Comparison of ENCODE assay signal across 35 mouse cellular contexts in genomic region chr5:65459454-65459853, GRCm38 (mm10). TPM values are rescaled to one million over a fixed set of nuclear protein-coding genes. Genes with fewer than 3 reads are reported as not detected.
A peak's percentile ranks its signal among the peaks of the same experiment; 100 is the strongest.
DNase-seq lines count a peak whose midpoint lies in the region; ATAC-seq and TF ChIP-seq lines count a peak whose summit lies in the region.
"Had no signal": no experiment of that assay in that cellular context is flagged by ENCODE, and none has a peak within 500 bp of the region (broad histone marks: within the 10 kb centered on the region; RNA-seq: fewer than 3 reads in every experiment).

No protein-coding gene starts in this region.

- no peaks in the 10 kb centered on the region for H3K9me3 ChIP-seq in lung, embryonic 15.5 days
- no peaks in the 10 kb centered on the region for H3K9me3 ChIP-seq in heart, embryonic 15.5 days (replicated peaks)
- H3K9me3 ChIP-seq: limb, embryonic 10.5 days; limb, embryonic 15.5 days; liver, embryonic 13.5 days; neural tube, embryonic 15.5 days had no signal

- no peak for TF ChIP-seq CTCF in lung, adult 2 months (IDR thresholded peaks at IDR 0.05; ENCODE audit: insufficient read depth, low read length)

- H3K9ac ChIP-seq in lung, embryonic 15.5 days: no peak overlapping the region
- H3K9ac ChIP-seq in heart, embryonic 15.5 days: no peak overlapping the region
- H3K9ac ChIP-seq: limb, embryonic 15.5 days; liver, embryonic 13.5 days; neural tube, embryonic 15.5 days had no signal

- H3K27me3 ChIP-seq in lung, embryonic 15.5 days: no peaks in the 10 kb centered on the region
- no peaks in the 10 kb centered on the region for H3K27me3 ChIP-seq in heart, embryonic 15.5 days
- H3K27me3 ChIP-seq: limb, embryonic 15.5 days; liver, embryonic 13.5 days; neural tube, embryonic 15.5 days had no signal

- no peak overlapping the region for H3K4me3 ChIP-seq in lung, embryonic 15.5 days
- H3K4me3 ChIP-seq in lung, adult 2 months (replicated peaks; ENCODE audit: extremely low read depth, low read depth, low read length): no peak overlapping the region
- H3K4me3 ChIP-seq in heart, embryonic 15.5 days: no peak overlapping the region
- H3K4me3 ChIP-seq: limb, embryonic 10.5 days; limb, embryonic 15.5 days; liver, embryonic 13.5 days; neural tube, embryonic 15.5 days had no signal

- intact Hi-C loops in heart, postnatal 14 days (cut with DNase I): no loop called here

- H3K27ac ChIP-seq in lung, embryonic 15.5 days: peak overlapping the region; percentile 15; the same call in 1 of the 2 replicates
- H3K27ac ChIP-seq in heart, embryonic 15.5 days: peak overlapping the region; percentile 86
- H3K27ac ChIP-seq: hindbrain, postnatal 0 days; limb, embryonic 10.5 days; limb, embryonic 15.5 days; liver, embryonic 13.5 days; neural tube, embryonic 15.5 days had no signal

- no peak overlapping the region for H3K4me2 ChIP-seq in lung, embryonic 15.5 days
- H3K4me2 ChIP-seq in heart, embryonic 15.5 days: peak overlapping the region; percentile 21; the same call in 1 of the 2 replicates
- H3K4me2 ChIP-seq: limb, embryonic 15.5 days; liver, embryonic 13.5 days; neural tube, embryonic 15.5 days had no signal

- peaks cover 44% of the 10 kb centered on the region for H3K4me1 ChIP-seq in lung, embryonic 15.5 days
- H3K4me1 ChIP-seq in lung, adult 2 months (ENCODE audit: control insufficient read depth, insufficient read depth, low read length): peaks cover 8% of the 10 kb centered on the region; the same call in 1 of the 2 replicates
- H3K4me1 ChIP-seq in heart, embryonic 15.5 days (replicated peaks): peaks cover 44% of the 10 kb centered on the region
- H3K4me1 ChIP-seq: liver, embryonic 13.5 days; neural tube, embryonic 15.5 days had no signal

- DNase-seq in heart, adult 8-10 months (ENCODE audit: low spot score): peak; percentile 22
- no peak for DNase-seq in heart, postnatal 14 days
- no peak for DNase-seq in lung, adult 2 months
- DNase-seq in skeletal muscle tissue, adult 2 months (ENCODE audit: low read depth, low spot score): peak; percentile 49
- DNase-seq in right cerebral cortex, adult 18-20 months: no peak
- no peak for DNase-seq in thymus, postnatal 14 days
- DNase-seq: adrenal gland, adult 2 months; adrenal gland, postnatal 36 days; B cell, adult 2 months; cerebellum, adult 8-10 months; cerebellum, postnatal 36 days; kidney, adult 9 months; kidney, postnatal 10 days; layer of hippocampus, adult 9-11 months; liver, embryonic 13.5 days; lung, adult 18-20 months; lung, postnatal 14 days; midbrain, embryonic 14.5 days had no signal

- ATAC-seq in lung, embryonic 15.5 days (ENCODE audit: borderline replicate concordance, extremely low read depth, low FRiP score, low TSS enrichment): no peak
- peak; percentile 71 for ATAC-seq in heart, embryonic 15.5 days (replicated peaks; ENCODE audit: insufficient number of reproducible peaks, insufficient read depth, low FRiP score, low read depth)
- ATAC-seq: activated CD4-positive, CD25-positive, alpha-beta regulatory T cell, adult 4 months; forebrain, embryonic 14.5 days; hindbrain, postnatal 0 days; intestine, embryonic 16.5 days had no signal

- no peak for TF ChIP-seq POLR2A in lung, adult 2 months (IDR thresholded peaks at IDR 0.05; ENCODE audit: borderline replicate concordance, extremely low read depth, low read depth, low read length)

- H3K36me3 ChIP-seq in lung, embryonic 15.5 days: no peaks in the 10 kb centered on the region
- H3K36me3 ChIP-seq in heart, embryonic 15.5 days: peaks cover 4% of the 10 kb centered on the region; the same call in 1 of the 2 replicates
- H3K36me3 ChIP-seq: limb, embryonic 10.5 days; liver, embryonic 13.5 days had no signal

- 66% methylated on average over 3 of the region's 3 CpGs for WGBS in lung, embryonic 15.5 days
- WGBS in lung, adult 2 months: 68% methylated on average over 3 of the region's 3 CpGs
- 51% methylated on average over 3 of the region's 3 CpGs for WGBS in heart, embryonic 15.5 days

RNA-seq across cellular contexts. Expression of gene Ugdh, which starts 23.7 kb away (rescaled TPM):
- total RNA-seq in heart, adult 8-10 months (2022): 10 to 100 TPM; 11.3 to 13.9 (median 12.7) TPM
- total RNA-seq in heart, postnatal 14 days (2021): 10 to 100 TPM; 23.2 to 25.1 TPM
- polyA plus RNA-seq in lung, embryonic 15.5 days (2015; fragmentation: Nextera tagmentation; extraction: Ambion mirVana): 140 and 146 TPM in 2 replicates
- polyA plus RNA-seq in lung, adult 2 months (2012; rRNA removed): 8.7 and 12.2 TPM in 2 replicates
- 60.2 and 70.3 TPM in 2 replicates for polyA plus RNA-seq in heart, embryonic 15.5 days (2015; fragmentation: Nextera tagmentation; extraction: Ambion mirVana)

RNA-seq across cellular contexts. Expression of gene Gm43552, which starts 33.2 kb away (rescaled TPM):
- 1 to 10 TPM in 2 of 4 experiments, not detected in 2; 3.1 to 6.3 TPM for total RNA-seq in heart, adult 8-10 months (2022)
- total RNA-seq in heart, postnatal 14 days (2021): 1 to 10 TPM in 1 of 2 experiments, not detected in 1; 1.3 TPM
- not detected in 2 replicates for polyA plus RNA-seq in lung, embryonic 15.5 days (2015; fragmentation: Nextera tagmentation; extraction: Ambion mirVana)
- polyA plus RNA-seq in lung, adult 2 months (2012; rRNA removed): not detected in 2 replicates
- 0.92 and 1.1 TPM in 2 replicates for polyA plus RNA-seq in heart, embryonic 15.5 days (2015; fragmentation: Nextera tagmentation; extraction: Ambion mirVana)
- total RNA-seq: granulocyte monocyte progenitor cell, adult 5-6 weeks; hindbrain, postnatal 0 days; left cerebral cortex, postnatal 10 days had no signal
- polyA plus RNA-seq: activated CD4-positive, CD25-positive, alpha-beta regulatory T cell, adult 4 months; embryonic facial prominence, embryonic 11.5 days; forebrain, embryonic 14.5 days; frontal cortex, adult 2 months; hindbrain, embryonic 11.5 days; hindbrain, postnatal 0 days; intestine, embryonic 16.5 days; large intestine, adult 2 months; limb, embryonic 10.5 days; limb, embryonic 15.5 days; stomach, embryonic 14.5 days; urinary bladder, adult 2 months had no signal

Comparison
In these comparisons a context has a peak if more than half of its experiments do, and no peak if none do; other contexts are left out.
1. DNase-seq: peak in heart, adult 8-10 months (single experiment) and skeletal muscle tissue, adult 2 months (single experiment); none in heart, postnatal 14 days (0 of 2), lung, adult 2 months (single experiment), right cerebral cortex, adult 18-20 months (single experiment) and thymus, postnatal 14 days (single experiment).